Mouse (Mus musculus) granulocyte monocyte progenitor cell, adult 5-6 weeks (primary cell): ENCODE data around the gene Gins2. TPM values are rescaled to one million over a fixed set of nuclear protein-coding genes. Genes with fewer than 3 reads are reported as not detected.

Experiments used
- ATAC-seq: replicated peaks from 2 replicates; pipeline ENCODE4 v1.8.0; 2016; ENCODE audit warnings: mild to moderate bottlenecking, moderate TSS enrichment, inconsistent platforms; ENCODE audit not compliant: poor library complexity, severe bottlenecking
- total RNA-seq, 2 experiments: library from RNA; stranded (forward) in 1 of 2; stranded (reverse) in 1 of 2; fragments of 200-712, 200-1000 nt in 1 of 2; fragments of >200 nt in 1 of 2; fragmentation: Nextera tagmentation in 1 of 2; gene quantifications; 2 replicates each; pipeline ENCODE4 v1.2.3; 2014 to 2017

Gene Gins2
- total RNA-seq, 2 experiments from 2014 or later: 47.6 to 81.8 TPM

GRCm38 (mm10) chr8:120532517-120533215 is 56.4 kb downstream of the Gins2 start:
- ATAC-seq: peak; percentile 7; the same call in 1 of the 2 replicates

GRCm38 (mm10) chr8:120531775-120532516 is 57.2 kb downstream of the Gins2 start:
- ATAC-seq: no peak

DNA sequence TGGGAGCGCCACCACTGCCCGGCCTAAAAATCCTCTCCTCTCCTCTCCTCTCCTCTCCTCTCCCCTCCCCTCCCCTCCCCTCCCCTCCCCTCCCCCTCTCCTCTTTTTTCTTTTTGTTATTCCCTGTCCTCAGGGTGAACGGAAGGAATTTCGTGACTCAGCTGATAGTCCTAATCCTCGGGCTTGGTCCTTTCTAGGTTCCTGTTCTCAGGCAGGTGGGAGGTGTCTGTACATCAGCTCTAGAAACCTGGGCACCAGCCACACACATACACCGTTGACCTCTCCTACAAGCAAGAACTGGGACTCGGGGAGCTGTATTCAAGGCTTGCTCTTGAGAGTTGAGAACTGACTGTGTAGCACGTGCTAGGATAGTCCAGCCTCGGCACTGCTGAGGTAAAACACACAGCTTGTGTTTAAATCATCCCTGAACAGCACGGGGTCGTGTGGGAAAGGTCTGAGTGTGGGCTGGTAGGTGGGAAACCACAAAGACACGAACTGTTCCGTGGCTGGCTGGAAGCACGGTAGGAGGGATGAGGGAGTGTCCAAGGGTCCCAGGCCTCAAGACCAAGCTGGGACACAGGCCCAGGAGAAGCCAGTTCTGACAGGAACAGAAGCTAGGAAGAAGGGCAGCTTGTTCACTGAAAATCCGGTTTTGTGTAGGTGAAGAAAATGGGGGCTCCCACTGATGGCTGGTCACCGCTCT is 58.0 kb downstream of the Gins2 start:
- no peak for ATAC-seq

DNA sequence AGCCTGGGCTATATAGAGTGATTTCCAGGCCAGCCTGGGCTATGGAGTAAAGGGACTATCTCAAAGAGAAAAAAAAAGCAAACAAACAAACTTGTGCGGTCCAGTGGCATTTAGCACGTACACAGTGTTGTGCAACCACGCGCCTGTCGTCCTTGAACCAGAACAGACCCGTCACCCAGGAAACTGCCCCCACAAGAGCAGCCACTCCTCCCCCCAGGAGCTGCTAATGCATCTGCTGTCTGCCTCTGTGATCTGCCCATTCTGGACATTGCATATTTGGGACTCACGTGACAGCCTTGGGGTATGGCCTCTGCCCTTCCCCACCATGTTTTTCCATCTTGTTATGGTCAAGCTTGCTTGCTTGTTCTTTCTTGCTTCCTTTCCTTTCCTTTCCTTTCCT is 59.9 kb downstream of the Gins2 start:
- ATAC-seq: peak; percentile 65

Other genes starting within 250 kb of the Gins2 start
- not detected in 2 replicates for gene 1190005I06Rik, start 58.3 kb upstream of the Gins2 start, total RNA-seq (2014; fragmentation: Nextera tagmentation)
- gene 1190005I06Rik, start 58.3 kb upstream of the Gins2 start, total RNA-seq (2017): 0.60 TPM in 1 of 2 replicates, not detected in the other
- gene Gm27021, start 78.8 kb upstream of the Gins2 start, total RNA-seq (2014; fragmentation: Nextera tagmentation): not detected in 2 replicates
- gene Gm27021, start 78.8 kb upstream of the Gins2 start, total RNA-seq (2017): not detected in 2 replicates
- gene Cox4i1, start 78.9 kb upstream of the Gins2 start, total RNA-seq (2014; fragmentation: Nextera tagmentation): 1,083 and 1,131 TPM in 2 replicates
- gene Cox4i1, start 78.9 kb upstream of the Gins2 start, total RNA-seq (2017): 462 and 506 TPM in 2 replicates
- 34.9 and 56.5 TPM in 2 replicates for gene Emc8, start 79.3 kb upstream of the Gins2 start, total RNA-seq (2014; fragmentation: Nextera tagmentation)
- gene Emc8, start 79.3 kb upstream of the Gins2 start, total RNA-seq (2017): 36.5 and 61.2 TPM in 2 replicates
- gene Irf8, start 147.1 kb upstream of the Gins2 start, total RNA-seq (2014; fragmentation: Nextera tagmentation): 213 and 215 TPM in 2 replicates
- 171 and 196 TPM in 2 replicates for gene Irf8, start 147.1 kb upstream of the Gins2 start, total RNA-seq (2017)